Mouse (Mus musculus) olfactory bulb, adult 2 months (tissue): ENCODE data around the gene Pola2.

Experiments used
- CTCF ChIP-seq: fragments of 200-500 bp; IDR thresholded peaks from 2 replicates; pipeline ENCODE4 v1.5.1; 2012; ENCODE audit warnings: low read depth, mild to moderate bottlenecking, low read length, moderate library complexity; ENCODE audit not compliant: insufficient read depth
- POLR2A ChIP-seq: fragments of 200-500 bp; IDR thresholded peaks from 2 replicates; pipeline ENCODE4 v1.6.1; 2012; ENCODE audit warnings: mild to moderate bottlenecking, low read depth, low read length, moderate library complexity; ENCODE audit not compliant: insufficient read depth

- no peak for TF ChIP-seq POLR2A
- no peak for TF ChIP-seq CTCF
Measured at GRCm38 (mm10) chr19:5938516-5938915, 25.5 kb downstream of the Pola2 start.
